Mouse (Mus musculus) embryo, embryonic 11 days (tissue): Measurements from ENCODE around the gene 1700030K09Rik.

Experiments
- DNase-seq: peaks from one replicate; pipeline ENCODE4 v3.0.0-alpha.2; 2015

The 1700030K09Rik gene

GRCm38 (mm10) chr8:72443338-72443993, at the start of gene 1700030K09Rik, which contains the start of gene Calr3:
Gene 1700030K09Rik (plus strand): TSS chr8:72443880.
Gene Calr3 (minus strand): TSS chr8:72443870.
- DNase-seq, result peak; percentile 99

DNA sequence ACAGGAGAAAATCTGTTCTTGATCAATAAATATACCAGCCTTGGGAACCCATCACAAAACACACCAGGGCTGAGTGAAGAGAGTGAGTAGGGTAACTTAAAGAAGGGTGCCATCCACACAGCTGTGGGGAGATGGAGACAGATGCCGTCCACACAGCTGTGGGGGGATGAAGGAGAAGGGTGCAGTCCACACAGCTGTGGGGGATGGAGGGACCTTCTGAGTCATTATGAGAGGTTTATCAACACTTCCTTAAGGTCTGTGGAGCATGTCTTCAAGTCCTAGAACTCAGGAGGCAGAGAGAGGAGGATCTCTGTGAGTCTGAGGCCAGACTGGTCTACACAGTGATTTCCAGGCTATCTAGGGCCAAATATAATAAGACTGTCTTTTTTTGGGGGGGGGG, 42.3 kb upstream of the 1700030K09Rik start:
- no peak for DNase-seq

DNA sequence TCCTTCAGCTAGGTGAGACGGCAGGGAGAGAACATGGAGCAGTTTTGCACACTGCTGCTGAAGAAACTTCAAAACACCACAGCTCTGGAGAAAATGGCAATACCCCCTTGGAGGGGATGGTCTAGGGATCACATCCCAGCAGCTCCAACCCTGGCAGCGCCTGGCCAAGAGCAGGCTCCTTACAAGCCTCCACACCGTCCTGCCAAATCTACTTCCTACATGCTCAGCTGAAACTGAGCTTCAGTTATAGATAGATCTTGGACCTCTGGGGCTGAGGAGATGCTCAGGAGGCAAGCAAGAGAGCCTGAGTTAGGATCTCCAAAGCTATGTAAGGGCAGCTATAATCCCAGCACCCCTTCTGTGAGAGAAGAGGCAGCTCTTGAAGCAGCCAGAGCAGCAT, 40.7 kb upstream of the 1700030K09Rik start:
- DNase-seq, result no peak

GRCm38 (mm10) chr8:72407878-72408277, 35.8 kb upstream of the 1700030K09Rik start:
- no peak for DNase-seq

- peak; percentile 7 for DNase-seq
Measured at GRCm38 (mm10) chr8:72409443-72409842, 34.2 kb upstream of the 1700030K09Rik start.

GRCm38 (mm10) chr8:72413839-72414238, 29.8 kb upstream of the 1700030K09Rik start:
- DNase-seq, result no peak

DNA sequence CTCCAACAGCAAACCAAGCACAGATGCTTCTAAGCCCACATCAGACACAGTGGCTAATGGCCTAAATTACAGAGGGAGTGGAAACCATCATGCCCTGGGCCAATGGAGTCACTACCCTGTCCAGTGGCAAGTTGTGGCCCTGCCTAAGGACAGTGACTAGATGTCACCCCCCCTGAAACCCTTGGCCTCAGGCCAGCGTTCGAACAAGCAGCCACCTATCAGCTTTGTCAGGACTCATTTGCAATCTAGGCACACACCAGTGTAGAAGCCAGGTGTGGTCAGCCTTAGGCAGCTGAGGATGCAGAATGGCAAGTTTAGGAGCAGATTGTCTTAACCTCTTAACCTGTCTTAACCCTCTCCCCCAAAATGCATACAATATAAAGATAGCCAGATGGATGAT, 28.4 kb upstream of the 1700030K09Rik start:
- DNase-seq, result no peak

DNA sequence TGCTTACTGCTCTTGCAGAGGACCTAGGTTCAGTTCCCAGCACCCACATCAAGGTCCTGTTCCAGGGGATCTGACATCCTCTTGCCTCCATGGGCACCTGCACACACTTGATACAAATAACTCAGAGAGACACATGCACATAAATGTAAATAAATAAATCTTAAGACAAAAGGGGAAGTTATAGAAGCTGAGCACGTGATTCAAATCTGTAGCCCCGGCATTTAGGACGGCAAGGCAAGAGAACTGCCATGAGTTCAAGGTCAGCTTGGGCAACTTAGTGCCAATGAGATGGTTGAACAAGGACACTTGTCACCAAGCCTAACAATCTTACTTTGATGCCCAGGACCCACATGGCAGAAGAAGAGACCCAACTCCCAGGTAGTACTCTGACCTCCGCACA, 25.6 kb upstream of the 1700030K09Rik start:
- DNase-seq, result no peak

- peak; percentile 67 for DNase-seq
Measured at GRCm38 (mm10) chr8:72420571-72421361, 22.9 kb upstream of the 1700030K09Rik start.

- DNase-seq, result peak; percentile 99
Measured at GRCm38 (mm10) chr8:72421362-72422335, 22.0 kb upstream of the 1700030K09Rik start, which contains the start of gene Eps15l1. Gene Eps15l1 (minus strand): TSS chr8:72421460.

DNA sequence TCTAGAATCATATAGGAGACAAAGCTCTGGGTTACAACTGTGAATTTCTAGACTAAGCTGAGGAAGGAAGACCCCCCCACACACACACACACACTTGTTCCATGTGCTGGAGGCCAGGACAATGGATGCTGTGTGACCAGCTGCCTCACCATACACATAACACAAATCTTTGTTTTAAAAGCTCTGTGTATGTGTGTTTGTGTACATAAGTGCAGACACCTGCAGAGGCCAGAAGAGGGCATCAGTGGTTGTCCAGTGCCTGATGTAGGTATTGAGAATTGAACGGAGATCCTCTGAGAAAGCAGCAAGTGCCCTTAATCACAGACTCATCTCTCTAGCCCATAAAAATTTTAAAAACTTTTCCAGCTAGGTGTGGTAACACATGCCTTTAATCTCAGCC, 20.8 kb upstream of the 1700030K09Rik start:
- DNase-seq, result peak; percentile 20

- DNase-seq, result no peak
Measured at GRCm38 (mm10) chr8:72429676-72430075, 14.0 kb upstream of the 1700030K09Rik start.

- no peak for DNase-seq
Measured at GRCm38 (mm10) chr8:72434952-72435351, 8.7 kb upstream of the 1700030K09Rik start.

GRCm38 (mm10) chr8:72438248-72439015, 5.2 kb upstream of the 1700030K09Rik start:
- DNase-seq, result no peak

- DNase-seq, result no peak
Measured at GRCm38 (mm10) chr8:72443994-72444350, 292 bp downstream of the 1700030K09Rik start.

DNA sequence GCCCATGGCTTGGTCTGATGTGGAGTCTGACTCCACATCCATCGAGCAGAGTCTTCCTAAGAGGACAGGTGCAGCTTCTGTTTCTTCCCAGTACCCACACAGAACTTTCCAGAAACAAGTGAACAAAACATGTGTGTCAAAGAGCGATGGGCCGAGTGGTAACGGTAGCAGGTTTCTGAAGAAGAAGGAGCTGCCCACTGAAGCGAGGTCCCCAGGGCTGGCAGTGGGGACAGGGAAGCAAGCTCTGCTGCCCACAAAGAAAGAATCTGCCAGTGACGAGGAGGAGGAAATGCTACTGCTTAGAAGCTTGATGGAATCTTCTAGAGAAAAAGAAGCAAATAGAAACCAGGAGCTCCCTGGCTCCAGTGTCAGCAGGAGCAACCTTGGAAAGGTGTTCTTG, 1.4 kb downstream of the 1700030K09Rik start:
- no peak for DNase-seq

DNA sequence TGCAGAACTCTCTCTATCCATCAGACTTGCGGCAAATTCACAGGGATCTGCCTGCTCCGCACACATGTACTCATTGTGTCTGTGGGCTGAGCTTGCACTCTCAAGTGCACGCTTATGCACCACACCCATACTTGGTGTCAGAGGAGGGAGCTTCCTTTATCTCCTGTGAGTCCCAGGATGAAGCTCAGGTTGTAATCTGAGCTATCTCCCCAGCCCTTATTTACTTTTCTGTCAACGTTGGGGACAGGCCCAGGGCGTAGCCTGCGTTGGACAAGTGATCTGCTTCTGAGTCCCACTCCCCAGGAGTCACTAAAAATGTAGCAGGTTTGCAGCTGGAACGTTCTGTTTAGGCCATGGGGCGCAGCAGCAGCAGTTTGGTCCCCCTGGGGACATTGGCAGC, 7.8 kb downstream of the 1700030K09Rik start:
- DNase-seq, result no peak

- no peak for DNase-seq
Measured at GRCm38 (mm10) chr8:72453904-72454303, 10.2 kb downstream of the 1700030K09Rik start.

- no peak for DNase-seq
Measured at GRCm38 (mm10) chr8:72455317-72455716, 11.6 kb downstream of the 1700030K09Rik start.

- no peak for DNase-seq
Measured at GRCm38 (mm10) chr8:72457806-72458205, 14.1 kb downstream of the 1700030K09Rik start.

GRCm38 (mm10) chr8:72458457-72458856, 14.8 kb downstream of the 1700030K09Rik start:
- DNase-seq, result no peak

DNA sequence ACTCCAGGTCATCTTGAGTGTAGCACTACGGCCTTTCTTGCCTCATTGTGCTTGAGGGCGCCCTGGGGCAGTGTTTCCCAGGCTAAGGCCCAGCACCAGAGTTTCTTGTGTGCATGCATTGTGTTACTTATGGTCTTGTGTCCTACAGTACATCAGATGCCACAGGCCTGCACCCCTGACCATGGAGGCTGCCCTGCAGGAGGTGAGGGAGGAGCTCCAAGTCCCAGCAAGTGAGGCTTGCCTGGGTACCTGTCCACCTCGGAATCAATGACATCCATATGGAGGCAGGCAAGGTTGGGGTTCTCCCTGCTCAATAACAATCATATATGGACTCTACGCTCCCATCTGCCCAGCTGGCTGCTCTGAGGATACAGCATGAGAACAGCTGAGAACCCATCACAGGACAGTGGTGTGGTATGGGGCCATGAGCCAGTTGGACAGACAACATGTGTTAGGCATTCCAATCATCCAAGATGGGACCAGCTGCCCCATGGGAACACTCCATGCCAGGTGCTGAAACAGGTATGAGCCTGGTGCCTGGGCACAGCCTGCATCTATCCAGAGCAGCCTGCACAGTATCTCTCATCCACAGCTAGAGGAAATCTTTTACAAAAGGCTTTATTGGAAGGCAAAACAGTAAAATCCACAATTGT, 16.3 kb downstream of the 1700030K09Rik start:
- no peak for DNase-seq
